Mouse (Mus musculus) retina, adult 2 months (tissue): Measurements from ENCODE around the gene Tmub2.

ENCODE experiments used
- DNase-seq: peaks from one replicate; pipeline ENCODE4 v3.0.0-alpha.2; 2012; ENCODE audit warnings: low read depth, low spot score

Gene Tmub2

DNA sequence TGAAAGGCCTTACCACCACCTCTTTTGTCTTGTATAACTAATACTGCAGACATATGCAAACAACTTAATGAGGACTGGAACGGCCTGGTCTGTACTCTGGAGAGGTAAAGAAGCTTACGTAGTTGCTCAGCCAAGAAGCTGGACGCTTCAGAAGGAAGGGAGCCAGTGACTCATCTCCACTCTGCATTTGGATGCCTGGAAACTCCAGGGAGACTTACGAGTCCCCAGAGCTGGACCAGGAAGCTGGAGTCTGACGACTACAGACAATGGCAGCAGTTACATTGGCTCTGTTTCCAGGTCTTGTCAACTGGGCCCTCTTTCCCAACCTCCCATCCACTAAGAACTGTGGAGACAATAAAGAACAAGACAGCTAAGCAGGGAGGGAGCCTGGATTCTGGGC lies 42.5 kb downstream of the Tmub2 start:
- no peak for DNase-seq

DNA sequence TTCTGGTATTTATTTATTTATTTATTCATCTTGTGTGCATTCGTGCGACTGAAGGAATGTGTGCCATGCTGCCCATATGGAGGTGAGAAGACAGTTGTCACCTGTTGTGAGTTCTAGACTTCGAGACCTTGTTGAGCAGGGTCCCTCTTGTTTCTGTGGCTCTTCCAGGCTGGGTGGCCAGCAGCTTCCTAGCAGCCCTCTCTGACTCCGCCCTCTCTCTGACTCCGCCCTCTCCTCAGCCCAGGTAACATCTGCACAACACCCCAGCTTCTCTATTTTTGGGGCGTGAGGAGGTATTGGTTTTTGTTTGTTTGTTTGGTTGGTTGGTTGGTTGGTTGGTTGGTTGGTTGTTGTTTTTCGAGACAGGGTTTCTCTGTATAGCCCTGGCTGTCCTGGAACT lies 43.1 kb downstream of the Tmub2 start:
- DNase-seq, result no peak

DNA sequence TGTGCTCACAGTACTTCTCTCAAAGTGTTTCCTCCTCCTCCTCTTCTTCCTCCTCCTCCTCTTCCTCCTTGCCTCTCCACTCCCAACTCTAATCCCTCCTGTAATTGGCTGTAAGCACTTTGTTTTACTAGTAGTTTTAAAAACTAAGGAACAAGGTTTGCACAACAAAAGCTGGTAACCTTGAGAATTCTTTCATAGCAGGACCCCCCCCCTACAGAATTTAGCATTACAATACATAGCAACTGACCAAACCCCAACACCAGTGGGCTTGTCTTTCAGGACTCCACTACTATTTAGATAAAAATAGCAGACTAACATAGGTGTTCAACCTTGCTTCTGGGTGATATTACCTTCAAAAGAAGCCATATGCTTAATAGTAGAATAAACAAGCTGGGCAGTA lies 44.8 kb downstream of the Tmub2 start:
- DNase-seq, result no peak

DNA sequence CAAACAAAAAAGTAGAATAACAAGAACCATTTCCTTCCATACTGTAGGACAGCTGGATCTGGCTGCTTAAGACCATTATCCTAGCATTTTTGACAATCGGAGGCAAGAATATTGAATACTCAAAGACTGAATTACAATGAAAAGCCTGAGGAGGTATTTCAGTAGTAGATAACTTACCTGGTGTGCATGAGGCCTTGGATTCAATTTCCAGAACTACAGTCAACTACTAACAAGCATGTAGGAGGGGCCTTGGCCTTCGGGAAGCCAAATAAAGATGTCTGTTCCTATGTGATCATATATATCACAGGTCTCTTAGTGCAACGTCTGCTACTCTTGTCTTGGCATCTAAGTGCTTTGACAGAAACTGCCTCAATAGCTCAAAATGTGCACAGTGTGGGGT lies 45.3 kb downstream of the Tmub2 start:
- no peak for DNase-seq

DNA sequence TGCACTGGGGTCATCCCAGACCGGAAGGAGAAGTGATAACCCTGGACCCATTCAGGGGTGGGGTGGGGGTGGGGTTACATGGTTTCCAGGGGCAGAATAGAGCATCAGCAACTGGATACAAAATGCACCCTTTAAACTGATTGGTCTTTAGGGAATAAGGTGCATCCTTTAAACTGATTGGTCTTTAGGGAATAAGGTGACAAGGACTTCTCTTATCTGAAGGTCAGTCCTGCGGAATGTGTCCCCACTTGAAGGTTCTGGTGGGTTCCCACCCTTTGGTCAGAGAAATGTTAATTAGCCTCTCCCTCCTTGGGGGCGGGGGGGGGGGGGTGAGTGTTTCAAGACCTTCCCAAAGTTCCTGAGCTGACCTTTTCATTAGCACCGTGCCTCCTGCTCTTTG lies 47.1 kb downstream of the Tmub2 start:
- DNase-seq, result no peak

DNA sequence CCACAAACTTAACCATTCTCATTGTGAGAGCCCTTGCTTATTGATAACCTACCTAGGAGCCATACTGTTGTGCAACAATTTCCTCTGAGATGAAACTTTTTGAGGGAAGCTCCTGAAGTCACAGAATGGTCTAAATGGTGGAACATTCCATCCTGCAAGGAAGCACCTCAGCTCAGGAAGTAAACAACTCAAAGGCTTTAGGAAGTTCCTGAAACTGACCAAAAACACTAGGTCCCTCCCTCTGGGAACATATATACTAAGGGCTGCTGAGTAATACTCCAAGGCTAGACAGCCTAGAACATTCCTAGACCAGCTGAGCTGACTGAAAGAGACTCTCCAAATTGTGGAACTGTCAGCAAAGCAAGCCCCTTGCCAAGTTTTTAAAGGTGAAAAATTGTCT lies 48.3 kb downstream of the Tmub2 start:
- no peak for DNase-seq

DNA sequence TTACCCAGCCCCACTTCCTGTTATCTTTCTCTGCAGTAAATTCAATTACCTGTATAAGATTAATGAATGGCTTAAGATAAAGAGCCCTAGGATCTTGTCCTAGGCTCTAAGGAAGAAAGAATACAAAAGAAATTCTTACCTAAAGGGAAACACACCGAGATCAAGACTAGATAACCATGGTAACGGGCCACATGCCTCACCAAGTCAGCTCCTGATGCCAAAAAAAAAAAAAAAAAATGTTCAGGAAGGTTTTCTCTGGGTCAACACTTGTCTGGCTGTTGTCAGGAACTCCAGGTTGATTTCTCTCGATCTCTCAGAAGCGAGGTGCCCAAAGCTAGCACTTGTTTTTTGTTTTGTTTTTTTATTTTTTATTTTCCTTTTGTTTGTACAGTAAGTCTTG lies 49.3 kb downstream of the Tmub2 start:
- DNase-seq, result no peak

DNA sequence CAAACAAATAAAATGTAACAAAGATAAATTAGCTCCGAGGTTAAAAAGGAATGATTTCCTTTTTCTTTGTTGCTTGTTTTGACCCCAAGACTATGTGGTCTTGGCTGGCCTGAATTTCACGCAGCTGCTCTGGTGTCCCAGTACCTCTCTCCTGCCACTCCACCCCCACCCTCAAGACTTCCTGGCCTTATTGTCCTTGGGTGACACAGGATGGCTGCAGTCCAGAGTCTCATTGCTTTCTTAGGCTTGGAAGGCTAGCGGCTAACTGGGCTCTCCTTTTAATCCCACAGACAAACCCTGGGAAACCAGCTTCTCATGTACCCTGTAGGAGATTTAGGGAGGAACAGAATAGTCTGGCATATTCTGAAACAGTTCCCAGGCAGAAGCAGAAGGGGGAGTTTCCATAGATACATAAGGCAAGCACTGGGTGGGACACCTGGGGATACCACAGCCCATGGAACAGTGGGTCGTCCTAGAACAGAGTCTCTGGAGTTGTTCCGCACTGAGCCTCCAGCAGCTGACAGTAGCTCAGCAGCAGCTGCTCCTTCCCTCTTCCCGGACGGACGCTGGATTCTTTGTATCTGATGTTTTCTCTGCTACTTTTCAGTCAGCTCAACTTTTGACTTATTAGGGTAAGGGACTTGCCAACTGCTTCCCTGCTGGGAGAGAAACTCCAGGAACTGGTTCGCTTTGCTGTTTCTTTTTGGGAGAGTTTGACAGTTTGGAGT lies 50.4 kb downstream of the Tmub2 start:
- DNase-seq, result no peak

DNA sequence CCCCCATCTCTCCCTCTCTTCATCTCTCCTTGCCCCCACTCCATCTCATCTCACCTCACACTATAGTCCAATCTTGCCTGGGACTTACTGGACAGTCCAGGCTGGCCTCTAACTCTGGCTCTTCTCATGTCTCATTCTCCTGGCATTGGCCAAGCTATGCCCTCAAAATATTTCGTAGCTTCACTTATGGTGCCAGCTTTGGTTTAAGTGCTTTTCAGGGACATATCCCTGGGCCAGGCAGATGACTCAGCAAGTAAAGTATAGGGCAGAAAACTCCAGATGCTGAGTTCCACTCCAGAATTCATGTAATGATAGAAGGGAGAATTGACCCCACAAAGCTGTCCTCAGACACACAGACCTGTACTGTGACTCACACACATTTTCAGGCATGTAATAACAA lies 51.5 kb downstream of the Tmub2 start:
- no peak for DNase-seq

DNA sequence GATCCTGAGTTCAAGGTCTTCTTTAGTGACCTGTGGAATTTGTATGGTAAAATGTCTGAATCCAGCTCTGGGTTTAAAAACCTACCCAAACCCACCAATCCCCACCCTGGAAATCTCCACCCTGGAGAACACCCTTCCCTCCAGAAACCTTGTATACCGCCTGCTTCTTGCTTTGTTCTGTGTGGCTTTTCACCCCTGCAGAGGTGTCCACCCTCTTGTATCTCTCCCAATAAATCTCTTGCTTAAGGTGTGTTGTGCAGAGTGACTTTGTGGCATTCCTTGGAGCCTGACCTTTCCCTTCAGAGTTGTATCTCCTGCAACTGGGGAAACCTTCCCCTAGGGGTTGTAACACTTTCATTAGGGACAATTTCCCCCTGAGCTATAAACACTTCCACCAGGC lies 53.2 kb downstream of the Tmub2 start:
- no peak for DNase-seq

DNA sequence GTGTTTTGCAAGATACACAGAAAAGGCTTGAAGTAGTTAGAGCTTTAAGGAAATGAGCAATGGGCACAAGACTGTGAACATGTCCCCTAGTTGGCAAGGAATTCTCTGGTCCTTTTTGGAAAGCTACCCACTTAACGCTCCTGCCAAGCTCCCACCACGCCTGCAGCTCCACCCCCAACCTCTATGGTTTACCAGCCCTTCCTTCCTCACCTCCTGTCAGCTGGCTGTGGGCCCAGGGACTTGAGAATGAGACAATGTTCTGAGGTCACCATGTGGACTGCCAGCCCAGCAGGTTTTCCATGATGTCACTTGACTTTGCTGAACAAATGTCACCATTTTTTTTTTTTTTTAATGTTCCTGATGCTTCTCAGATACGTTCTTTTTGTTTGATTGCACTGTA lies 53.8 kb downstream of the Tmub2 start:
- DNase-seq, result no peak
